Mouse (Mus musculus) G1E (cell line): Measurements from ENCODE around the gene Bach1.

ENCODE experiments used
- CTCF ChIP-seq: IDR thresholded peaks from 2 replicates; pipeline ENCODE4 v1.5.1; 2012; ENCODE audit warnings: low read depth, low read length, inconsistent platforms, mixed read lengths
- GATA1 ChIP-seq: IDR thresholded peaks from 2 replicates; pipeline ENCODE4 v1.6.1; 2012; ENCODE audit warnings: borderline replicate concordance, low read length, inconsistent platforms, mixed read lengths
- POLR2AphosphoS5 ChIP-seq: IDR thresholded peaks from 2 replicates; pipeline ENCODE4 v1.6.1; 2012; ENCODE audit warnings: low read depth, low read length, inconsistent platforms; ENCODE audit not compliant: insufficient replicate concordance

GRCm38 (mm10) chr16:87741034-87741715 is 42.4 kb downstream of the Bach1 start:
- no peak for TF ChIP-seq GATA1
- no peak for TF ChIP-seq CTCF
- TF ChIP-seq POLR2AphosphoS5 = no peak
